Mouse (Mus musculus): ENCODE results near the gene Ptpro.

Gene Ptpro

GRCm38 (mm10) chr6:137496562-137496961, 244.4 kb downstream of the Ptpro start:
- no peak for DNase-seq (ENCODE audit: low read depth, low spot score)

- DNase-seq (ENCODE audit: low read depth, low spot score) = no peak
These were observed 245.2 kb downstream of the Ptpro start for GRCm38 (mm10) chr6:137497208-137497835.

- DNase-seq (ENCODE audit: low read depth, low spot score) = peak; percentile 61
These were observed 246.7 kb downstream of the Ptpro start for GRCm38 (mm10) chr6:137498781-137499180.

- DNase-seq (ENCODE audit: low read depth, low spot score) = no peak
These were observed 250.9 kb downstream of the Ptpro start for GRCm38 (mm10) chr6:137503009-137503408.

- peak; percentile 82 for DNase-seq (ENCODE audit: low read depth, low spot score)
These were observed 251.3 kb downstream of the Ptpro start for GRCm38 (mm10) chr6:137503462-137503861.

- DNase-seq (ENCODE audit: low read depth, low spot score) = peak; percentile 83
These were observed 251.9 kb downstream of the Ptpro start for GRCm38 (mm10) chr6:137504052-137504451.

GRCm38 (mm10) chr6:137505555-137506227, 253.6 kb downstream of the Ptpro start:
- DNase-seq (ENCODE audit: low read depth, low spot score) = no peak

GRCm38 (mm10) chr6:137506563-137506962, 254.4 kb downstream of the Ptpro start:
- DNase-seq (ENCODE audit: low read depth, low spot score) = no peak

- no peak for DNase-seq (ENCODE audit: low read depth, low spot score)
These were observed 256.8 kb downstream of the Ptpro start for GRCm38 (mm10) chr6:137508936-137509335.

GRCm38 (mm10) chr6:137509341-137510045, 257.4 kb downstream of the Ptpro start:
- DNase-seq (ENCODE audit: low read depth, low spot score) = peak; percentile 71

GRCm38 (mm10) chr6:137512753-137513152, 260.6 kb downstream of the Ptpro start:
- no peak for DNase-seq (ENCODE audit: low read depth, low spot score)

Data from R1 (cell line).